Mouse (Mus musculus) stomach, embryonic 15.5 days (tissue): Measurements from ENCODE around the gene Magix. TPM values are rescaled to one million over a fixed set of nuclear protein-coding genes. Genes with fewer than 3 reads are reported as not detected.

ENCODE experiments used
- ATAC-seq: fragments of 200-750 bp; cut with Nextera tagmentation; 2 replicates; pipeline ENCODE4 v1.8.0; 2017; ENCODE audit warnings: low read depth, moderate number of reproducible peaks, moderate TSS enrichment; ENCODE audit not compliant: insufficient read depth, low FRiP score
- H3K27ac ChIP-seq: fragments of 300-500 bp; sonication (generic); 2 replicates; pipeline ENCODE4 v1.5.1; 2015; ENCODE audit warnings: mild to moderate bottlenecking, inconsistent platforms
- H3K27me3 ChIP-seq: fragments of 300-500 bp; sonication (generic); replicated peaks from 2 replicates; pipeline ENCODE4 v1.6.1; 2015; ENCODE audit warnings: inconsistent platforms
- H3K36me3 ChIP-seq: fragments of 300-500 bp; sonication (generic); 2 replicates; pipeline ENCODE4 v1.6.1; 2015; ENCODE audit warnings: inconsistent platforms
- H3K4me1 ChIP-seq: fragments of 300-500 bp; sonication (generic); 2 replicates; pipeline ENCODE4 v1.6.1; 2015; ENCODE audit warnings: inconsistent platforms
- H3K4me2 ChIP-seq: fragments of 300-500 bp; sonication (generic); 2 replicates; pipeline ENCODE4 v1.6.1; 2015; ENCODE audit warnings: mild to moderate bottlenecking, inconsistent platforms
- H3K4me3 ChIP-seq: fragments of 300-500 bp; sonication (generic); replicated peaks from 2 replicates; pipeline ENCODE4 v1.5.1; 2015; ENCODE audit warnings: inconsistent platforms
- H3K9ac ChIP-seq: fragments of 300-500 bp; sonication (generic); 2 replicates; pipeline ENCODE4 v1.6.1; 2015; ENCODE audit warnings: inconsistent platforms
- H3K9me3 ChIP-seq: fragments of 300-500 bp; sonication (generic); 2 replicates; pipeline ENCODE4 v1.6.1; 2016; ENCODE audit warnings: inconsistent platforms
- WGBS: fragments of 180-500 bp; shearing (Covaris S2); methylation state at CpG from one replicate; pipeline ENCODE4 v1.1.7; 2015; 5-methylcytosine and 5-hydroxymethylcytosine counted together
- polyA plus RNA-seq: library from polyadenylated mRNA; unstranded; fragments of >200 nt; fragmentation: Nextera tagmentation; extraction: Ambion mirVana; gene quantifications from 2 replicates; pipeline ENCODE4 v1.2.1, GENCODE M21; 2015

Magix gene
- polyA plus RNA-seq, 1 experiment from 2014 or later: 0.74 TPM

DNA sequence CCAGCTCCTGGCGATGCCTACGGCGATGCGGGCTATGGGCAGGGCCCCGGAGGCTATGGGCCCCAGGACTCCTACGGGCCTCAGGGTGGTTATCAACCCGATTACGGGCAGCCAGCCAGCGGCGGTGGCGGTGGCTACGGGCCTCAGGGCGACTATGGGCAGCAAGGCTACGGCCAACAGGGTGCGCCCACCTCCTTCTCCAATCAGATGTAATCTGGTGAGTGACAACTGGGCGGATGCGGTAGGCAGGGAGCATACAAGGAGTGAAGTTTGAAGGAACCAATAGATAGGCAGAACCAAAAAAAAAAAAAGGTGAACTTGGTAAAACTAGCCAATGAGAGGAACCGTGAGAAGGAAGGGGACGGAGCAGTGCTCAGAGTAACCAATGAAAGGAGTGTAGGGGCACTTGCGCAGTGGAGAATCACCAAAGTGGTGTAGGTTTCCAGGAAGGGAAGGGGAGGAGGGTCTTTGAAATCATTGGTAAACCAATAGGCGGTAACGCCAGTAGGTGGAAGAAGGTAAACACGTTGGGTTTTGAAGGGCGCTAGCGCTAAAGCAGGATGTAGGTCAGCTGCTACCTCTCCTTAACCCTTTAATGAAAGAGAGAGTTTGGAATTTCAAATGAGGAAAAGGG is 32.3 kb downstream of the Magix start:
- Histone ChIP-seq H3K9me3 (no peaks in the 10 kb centered on the region), H3K4me3 (peak overlapping the region; percentile 47), H3K4me2 (peak overlapping the region; percentile 53), H3K4me1 (no peaks in the 10 kb centered on the region), H3K27ac (peak overlapping the region; percentile 84), H3K27me3 (no peaks in the 10 kb centered on the region), H3K36me3 (no peaks in the 10 kb centered on the region), H3K9ac (peak overlapping the region; percentile 40; the same call in 1 of the 2 replicates)
- WGBS: 17% methylated on average over 25 of the region's 25 CpGs
- ATAC-seq: peak; percentile 96

DNA sequence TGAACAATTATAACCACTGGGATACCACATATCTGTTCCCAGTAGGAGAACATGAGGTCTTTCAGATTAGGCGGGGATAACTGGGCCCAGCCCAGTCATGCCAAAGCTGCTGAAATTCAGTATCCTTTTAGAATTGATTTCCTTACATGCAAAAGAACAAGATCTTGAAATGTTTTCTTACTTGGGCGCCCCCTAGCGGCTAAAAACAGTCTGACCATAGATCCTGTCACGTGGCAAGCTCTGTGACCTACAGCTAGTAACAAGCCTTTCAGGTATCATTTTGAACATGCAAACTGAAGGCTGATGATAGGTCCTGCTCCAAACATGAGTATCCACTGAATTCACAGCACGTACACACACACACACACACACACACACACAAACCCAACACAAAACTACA is 35.7 kb downstream of the Magix start:
- H3K4me2 ChIP-seq: no peak overlapping the region
- H3K4me3 ChIP-seq: no peak overlapping the region
- ATAC-seq: no peak
- H3K27me3 ChIP-seq: no peaks in the 10 kb centered on the region
- WGBS: 13% methylated on average over 5 of the region's 5 CpGs
- no peaks in the 10 kb centered on the region for H3K4me1 ChIP-seq
- no peaks in the 10 kb centered on the region for H3K36me3 ChIP-seq
- H3K9me3 ChIP-seq: no peaks in the 10 kb centered on the region
- H3K9ac ChIP-seq: no peak overlapping the region
- no peak overlapping the region for H3K27ac ChIP-seq

GRCm38 (mm10) chrX:7640785-7641184 is 40.3 kb downstream of the Magix start:
- ATAC-seq: no peak
- H3K4me2 ChIP-seq: no peak overlapping the region
- no peak overlapping the region for H3K9ac ChIP-seq
- H3K27me3 ChIP-seq: no peaks in the 10 kb centered on the region
- no peaks in the 10 kb centered on the region for H3K36me3 ChIP-seq
- no peaks in the 10 kb centered on the region for H3K4me1 ChIP-seq
- H3K4me3 ChIP-seq: no peak overlapping the region
- H3K9me3 ChIP-seq: no peaks in the 10 kb centered on the region
- no peak overlapping the region for H3K27ac ChIP-seq
- 25% methylated on average over 12 of the region's 12 CpGs for WGBS

- Histone ChIP-seq H3K4me2 (no peak overlapping the region), H3K36me3 (no peaks in the 10 kb centered on the region), H3K9ac (no peak overlapping the region), H3K4me1 (no peaks in the 10 kb centered on the region), H3K27me3 (no peaks in the 10 kb centered on the region), H3K9me3 (no peaks in the 10 kb centered on the region), H3K27ac (no peak overlapping the region), H3K4me3 (no peak overlapping the region)
- no peak for ATAC-seq
- whole genome bisulfite sequencing: 16% methylated on average over 13 of the region's 13 CpGs
Observed at GRCm38 (mm10) chrX:7639536-7640325, 41.3 kb downstream of the Magix start.

- peak within 1 kb of the TSS; percentile 30 for H3K4me3 ChIP-seq
- H3K27ac ChIP-seq: no peak within 1 kb of the TSS
- H3K4me2 ChIP-seq: peak within 1 kb of the TSS; percentile 50
- H3K36me3 ChIP-seq: no peaks in the 10 kb centered on the region
- no peak within 1 kb of the TSS for H3K9ac ChIP-seq
- H3K27me3 ChIP-seq: no peaks in the 10 kb centered on the region
- WGBS: 22% methylated on average over 37 of the region's 42 CpGs
- ATAC-seq: peak; percentile 81
- H3K9me3 ChIP-seq: no peaks in the 10 kb centered on the region
- H3K4me1 ChIP-seq: no peaks in the 10 kb centered on the region
Observed at GRCm38 (mm10) chrX:7638401-7639091, 42.5 kb downstream of the Magix start, which contains the start of gene Syp. Gene Syp (plus strand): TSS chrX:7638471.

DNA sequence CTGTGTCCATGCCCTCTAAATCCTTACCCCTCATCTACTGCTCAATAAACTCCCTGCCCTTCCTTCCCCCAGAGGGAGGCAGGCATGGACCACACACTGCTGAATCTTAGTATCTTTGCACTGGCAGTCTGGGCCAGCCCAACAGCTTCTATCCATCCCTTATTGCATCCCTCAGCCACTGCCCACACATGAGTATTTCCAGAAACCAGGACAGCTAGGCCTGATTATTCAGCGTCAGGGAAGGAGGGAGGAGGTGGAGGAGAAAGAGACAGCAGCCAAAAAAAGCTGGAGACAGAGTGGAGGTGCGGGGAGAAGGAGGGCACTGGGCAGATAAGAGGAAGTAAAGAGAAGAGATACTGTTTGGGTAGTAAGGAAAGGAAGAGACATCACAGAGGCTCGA is 46.0 kb downstream of the Magix start:
- Histone ChIP-seq H3K9ac (no peak overlapping the region), H3K4me1 (no peaks in the 10 kb centered on the region), H3K4me3 (no peak overlapping the region), H3K27ac (no peak overlapping the region), H3K4me2 (no peak overlapping the region), H3K36me3 (no peaks in the 10 kb centered on the region), H3K9me3 (no peaks in the 10 kb centered on the region), H3K27me3 (no peaks in the 10 kb centered on the region)
- no peak for ATAC-seq
- 60% methylated on average over 3 of the region's 3 CpGs for WGBS

DNA sequence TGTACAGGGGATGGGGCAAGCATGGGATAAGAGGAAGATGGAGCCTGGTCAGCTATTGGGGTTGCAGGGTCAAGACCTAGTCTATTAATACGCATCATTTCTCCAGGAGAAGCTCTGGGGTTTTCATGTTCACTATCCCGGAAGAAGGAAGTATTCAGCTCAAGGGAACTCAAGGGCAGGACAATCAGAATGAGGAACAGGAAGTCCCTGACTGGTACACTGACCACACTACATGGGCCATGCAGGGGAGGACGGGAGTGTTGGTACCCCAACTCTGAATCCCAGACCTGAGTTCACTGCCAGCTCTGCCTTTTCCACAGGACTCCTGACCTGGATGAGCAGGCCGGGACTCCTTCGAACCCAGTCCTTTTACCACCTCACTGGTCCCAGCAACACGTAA is 48.5 kb downstream of the Magix start:
- H3K4me1 ChIP-seq: no peaks in the 10 kb centered on the region
- ATAC-seq: no peak
- no peak overlapping the region for H3K4me2 ChIP-seq
- no peak overlapping the region for H3K4me3 ChIP-seq
- H3K9me3 ChIP-seq: no peaks in the 10 kb centered on the region
- H3K36me3 ChIP-seq: no peaks in the 10 kb centered on the region
- no peak overlapping the region for H3K27ac ChIP-seq
- no peak overlapping the region for H3K9ac ChIP-seq
- no peaks in the 10 kb centered on the region for H3K27me3 ChIP-seq
- 85% methylated on average over 6 of the region's 6 CpGs for WGBS

Other genes starting within 250 kb of the Magix start
- 0.04 and 0.12 TPM in 2 replicates for gene Foxp3, start 107.6 kb downstream of the Magix start, polyA plus RNA-seq
- gene Ppp1r3f, start 107.0 kb downstream of the Magix start, polyA plus RNA-seq: 1.6 and 2.0 TPM in 2 replicates
- 28.0 and 29.0 TPM in 2 replicates for gene Ccdc22, start 75.7 kb downstream of the Magix start, polyA plus RNA-seq
- gene Cacna1f, start 74.2 kb downstream of the Magix start, polyA plus RNA-seq: 0.04 TPM in 1 of 2 replicates, not detected in the other
- 7.3 and 7.5 TPM in 2 replicates for gene Syp, start 42.8 kb downstream of the Magix start, polyA plus RNA-seq
- gene Prickle3, start 24.0 kb downstream of the Magix start, polyA plus RNA-seq: 10.7 and 10.8 TPM in 2 replicates
- gene Plp2, start 9.9 kb downstream of the Magix start, polyA plus RNA-seq: 223 and 255 TPM in 2 replicates
- 33.0 and 34.9 TPM in 2 replicates for gene Gpkow, start 15.9 kb upstream of the Magix start, polyA plus RNA-seq
- gene Wdr45, start 33.1 kb upstream of the Magix start, polyA plus RNA-seq: 32.0 and 32.5 TPM in 2 replicates
- gene Gm45208, start 41.0 kb upstream of the Magix start, polyA plus RNA-seq: 1.5 TPM in 1 of 2 replicates, not detected in the other
- 58.3 and 60.9 TPM in 2 replicates for gene Praf2, start 47.2 kb upstream of the Magix start, polyA plus RNA-seq
- gene Ccdc120, start 69.7 kb upstream of the Magix start, polyA plus RNA-seq: 16.0 and 22.2 TPM in 2 replicates
- 26.2 and 29.9 TPM in 2 replicates for gene Tfe3, start 81.3 kb upstream of the Magix start, polyA plus RNA-seq
- gene Gripap1, start 108.5 kb upstream of the Magix start, polyA plus RNA-seq: 38.9 and 42.4 TPM in 2 replicates
- gene Kcnd1, start 141.0 kb upstream of the Magix start, polyA plus RNA-seq: 1.4 and 1.5 TPM in 2 replicates
- gene Otud5, start 160.1 kb upstream of the Magix start, polyA plus RNA-seq: 44.3 and 44.7 TPM in 2 replicates
- gene Pim2, start 197.0 kb upstream of the Magix start, polyA plus RNA-seq: 10.3 and 15.9 TPM in 2 replicates
- 39.0 and 39.4 TPM in 2 replicates for gene Slc35a2, start 202.8 kb upstream of the Magix start, polyA plus RNA-seq
- 110 and 111 TPM in 2 replicates for gene Pqbp1, start 218.0 kb upstream of the Magix start, polyA plus RNA-seq
- 141 and 148 TPM in 2 replicates for gene Timm17b, start 218.1 kb upstream of the Magix start, polyA plus RNA-seq
- not detected in 2 replicates for gene Gm10491, start 226.6 kb upstream of the Magix start, polyA plus RNA-seq
- gene Gm10490, start 228.3 kb upstream of the Magix start, polyA plus RNA-seq: not detected in 2 replicates
- 13.0 and 13.2 TPM in 2 replicates for gene Pcsk1n, start 238.6 kb upstream of the Magix start, polyA plus RNA-seq
- not detected in 2 replicates for gene Eras, start 247.4 kb upstream of the Magix start, polyA plus RNA-seq